Mouse (Mus musculus): Measurements from ENCODE around the gene Adar.

The Adar gene

GRCm38 (mm10) chr3:89730350-89731331 is 15.8 kb downstream of the Adar start:
- peak; percentile 86 to 89 for DNase-seq (ENCODE audit: low read depth in 2 of 2, low spot score in 2 of 2)

- no peak for DNase-seq (ENCODE audit: low read depth in 2 of 2, low spot score in 2 of 2)
Measured at GRCm38 (mm10) chr3:89732091-89732490, 17.3 kb downstream of the Adar start.

- DNase-seq (ENCODE audit: low read depth in 2 of 2, low spot score in 2 of 2), result no peak
Measured at GRCm38 (mm10) chr3:89738509-89738908, 23.7 kb downstream of the Adar start.

- DNase-seq (ENCODE audit: low read depth in 2 of 2, low spot score in 2 of 2), result no peak
Measured at GRCm38 (mm10) chr3:89752307-89752706, 37.5 kb downstream of the Adar start.

GRCm38 (mm10) chr3:89755283-89755682 is 40.5 kb downstream of the Adar start:
- no peak for DNase-seq (ENCODE audit: low read depth in 2 of 2, low spot score in 2 of 2)

GRCm38 (mm10) chr3:89757851-89758250 is 43.0 kb downstream of the Adar start:
- DNase-seq (ENCODE audit: low read depth in 2 of 2, low spot score in 2 of 2), result no peak

GRCm38 (mm10) chr3:89759786-89760185 is 45.0 kb downstream of the Adar start:
- no peak for DNase-seq (ENCODE audit: low read depth in 2 of 2, low spot score in 2 of 2)

- DNase-seq (ENCODE audit: low read depth in 2 of 2, low spot score in 2 of 2), result peak; percentile 60 to 65
Measured at GRCm38 (mm10) chr3:89764119-89764724, 49.4 kb downstream of the Adar start, which contains the start of gene Chrnb2. Gene Chrnb2 (minus strand): TSS chr3:89764632.

- no peak for DNase-seq (ENCODE audit: low read depth in 2 of 2, low spot score in 2 of 2)
Measured at GRCm38 (mm10) chr3:89769584-89769983, 54.8 kb downstream of the Adar start.

- no peak for DNase-seq (ENCODE audit: low read depth in 2 of 2, low spot score in 2 of 2)
Measured at GRCm38 (mm10) chr3:89770425-89771002, 55.7 kb downstream of the Adar start.

GRCm38 (mm10) chr3:89772588-89772967 is 57.8 kb downstream of the Adar start:
- DNase-seq (ENCODE audit: low read depth in 2 of 2, low spot score in 2 of 2), result peak; percentile 87 to 90

- peak; percentile 92 to 94 for DNase-seq (ENCODE audit: low read depth in 2 of 2, low spot score in 2 of 2)
Measured at GRCm38 (mm10) chr3:89772968-89773709, 58.3 kb downstream of the Adar start, which contains the start of gene Ube2q1. Gene Ube2q1 (plus strand): TSS chr3:89773616.

GRCm38 (mm10) chr3:89773740-89774211 is 59.0 kb downstream of the Adar start:
- DNase-seq (ENCODE audit: low read depth in 2 of 2, low spot score in 2 of 2), result peak; percentile 16 to 25

- DNase-seq (ENCODE audit: low read depth in 2 of 2, low spot score in 2 of 2), result peak in 1 of 2 experiments; percentile 4
Measured at GRCm38 (mm10) chr3:89774236-89774960, 59.6 kb downstream of the Adar start.

GRCm38 (mm10) chr3:89776001-89776400 is 61.2 kb downstream of the Adar start:
- DNase-seq (ENCODE audit: low read depth in 2 of 2, low spot score in 2 of 2), result no peak

- DNase-seq (ENCODE audit: low read depth in 2 of 2, low spot score in 2 of 2), result no peak
Measured at GRCm38 (mm10) chr3:89780102-89780501, 65.3 kb downstream of the Adar start.

- DNase-seq (ENCODE audit: low read depth in 2 of 2, low spot score in 2 of 2), result no peak
Measured at GRCm38 (mm10) chr3:89781640-89782039, 66.8 kb downstream of the Adar start.

- no peak for DNase-seq (ENCODE audit: low read depth in 2 of 2, low spot score in 2 of 2)
Measured at GRCm38 (mm10) chr3:89784991-89785753, 70.3 kb downstream of the Adar start.

- DNase-seq (ENCODE audit: low read depth in 2 of 2, low spot score in 2 of 2), result no peak
Measured at GRCm38 (mm10) chr3:89786275-89786674, 71.5 kb downstream of the Adar start.
